Mouse (Mus musculus) hindbrain, embryonic 12.5 days (tissue): ENCODE measurements around the gene N6amt1. TPM values are rescaled to one million over a fixed set of nuclear protein-coding genes. Genes with fewer than 3 reads are reported as not detected.

Experiments
- ATAC-seq: fragments of 200-750 bp; cut with Nextera tagmentation; 2 replicates; pipeline ENCODE4 v1.8.0; 2017; ENCODE audit warnings: moderate TSS enrichment; ENCODE audit not compliant: low FRiP score
- H3K27ac ChIP-seq: fragments of 300-500 bp; sonication (generic); 2 replicates; pipeline ENCODE4 v1.5.1; 2016; ENCODE audit warnings: mild to moderate bottlenecking
- H3K27me3 ChIP-seq: fragments of 300-500 bp; sonication (generic); 2 replicates; pipeline ENCODE4 v1.6.1; 2016; ENCODE audit warnings: mild to moderate bottlenecking
- H3K36me3 ChIP-seq: fragments of 300-500 bp; sonication (generic); 2 replicates; pipeline ENCODE4 v1.6.1; 2016; ENCODE audit warnings: mild to moderate bottlenecking
- H3K4me1 ChIP-seq: fragments of 300-500 bp; sonication (generic); 2 replicates; pipeline ENCODE4 v1.6.1; 2016
- H3K4me2 ChIP-seq: fragments of 300-500 bp; sonication (generic); replicated peaks from 2 replicates; pipeline ENCODE4 v1.6.1; 2016; ENCODE audit warnings: mild to moderate bottlenecking
- H3K4me3 ChIP-seq: fragments of 300-500 bp; sonication (generic); 2 replicates; pipeline ENCODE4 v1.5.1; 2016; ENCODE audit warnings: mild to moderate bottlenecking
- H3K9ac ChIP-seq: fragments of 300-500 bp; sonication (generic); 2 replicates; pipeline ENCODE4 v1.6.1; 2016; ENCODE audit warnings: mild to moderate bottlenecking, moderate library complexity
- H3K9me3 ChIP-seq: fragments of 300-500 bp; sonication (generic); replicated peaks from 2 replicates; pipeline ENCODE4 v1.6.1; 2016; ENCODE audit warnings: mild to moderate bottlenecking
- WGBS: fragments of 180-500 bp; shearing (Covaris S2); methylation state at CpG from one replicate; pipeline ENCODE4 v1.1.7; 2016; 5-methylcytosine and 5-hydroxymethylcytosine counted together
- polyA plus RNA-seq: library from polyadenylated mRNA; unstranded; fragments of >200 nt; fragmentation: Nextera tagmentation; extraction: Ambion mirVana; gene quantifications from 2 replicates; pipeline ENCODE4 v1.2.1, GENCODE M21; 2016

The N6amt1 gene
- 17.4 and 19.9 TPM in 2 replicates for polyA plus RNA-seq

DNA sequence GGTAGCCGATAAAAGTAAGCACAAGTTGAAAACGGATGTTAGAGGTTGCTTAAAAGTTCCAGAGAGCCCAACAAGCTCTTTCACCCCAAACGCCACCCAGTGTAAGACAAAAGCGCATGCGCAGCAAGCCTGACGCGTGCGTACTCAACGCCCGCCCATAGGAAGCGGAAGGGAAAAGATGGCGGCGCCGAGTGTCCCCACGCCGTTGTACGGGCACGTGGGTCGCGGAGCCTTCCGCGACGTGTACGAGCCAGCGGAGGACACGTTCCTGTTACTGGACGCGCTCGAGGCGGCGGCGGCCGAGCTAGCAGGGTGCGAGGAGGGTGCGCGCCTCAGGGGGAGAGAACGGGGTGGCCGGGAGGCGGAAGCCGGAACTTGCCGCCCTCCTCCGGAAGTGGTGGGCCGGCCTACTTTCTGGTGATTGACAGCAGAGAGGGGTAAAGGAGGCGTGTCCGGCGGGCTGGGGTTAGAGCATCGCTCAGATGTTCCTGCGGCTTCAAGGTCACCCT, at the start of gene N6amt1:
Gene N6amt1, plus strand, starts transcription at position 111 of the 509 bp plus-strand sequence.
- peak; percentile 99 for ATAC-seq
- under 1% methylated on average over 48 of the region's 48 CpGs for WGBS
- Histone ChIP-seq H3K9me3 (0 out of 2 replicates have a peak, but pooled peaks cover 4% of the 10 kb centered on the region), H3K27me3 (no peaks in the 10 kb centered on the region), H3K9ac (peak within 1 kb of the TSS; percentile 68), H3K4me3 (peak within 1 kb of the TSS; percentile 81), H3K36me3 (peaks cover 16% of the 10 kb centered on the region; the same call in 1 of the 2 replicates), H3K4me2 (peak within 1 kb of the TSS; percentile 50), H3K27ac (peak within 1 kb of the TSS; percentile 90), H3K4me1 (no peaks in the 10 kb centered on the region)

DNA sequence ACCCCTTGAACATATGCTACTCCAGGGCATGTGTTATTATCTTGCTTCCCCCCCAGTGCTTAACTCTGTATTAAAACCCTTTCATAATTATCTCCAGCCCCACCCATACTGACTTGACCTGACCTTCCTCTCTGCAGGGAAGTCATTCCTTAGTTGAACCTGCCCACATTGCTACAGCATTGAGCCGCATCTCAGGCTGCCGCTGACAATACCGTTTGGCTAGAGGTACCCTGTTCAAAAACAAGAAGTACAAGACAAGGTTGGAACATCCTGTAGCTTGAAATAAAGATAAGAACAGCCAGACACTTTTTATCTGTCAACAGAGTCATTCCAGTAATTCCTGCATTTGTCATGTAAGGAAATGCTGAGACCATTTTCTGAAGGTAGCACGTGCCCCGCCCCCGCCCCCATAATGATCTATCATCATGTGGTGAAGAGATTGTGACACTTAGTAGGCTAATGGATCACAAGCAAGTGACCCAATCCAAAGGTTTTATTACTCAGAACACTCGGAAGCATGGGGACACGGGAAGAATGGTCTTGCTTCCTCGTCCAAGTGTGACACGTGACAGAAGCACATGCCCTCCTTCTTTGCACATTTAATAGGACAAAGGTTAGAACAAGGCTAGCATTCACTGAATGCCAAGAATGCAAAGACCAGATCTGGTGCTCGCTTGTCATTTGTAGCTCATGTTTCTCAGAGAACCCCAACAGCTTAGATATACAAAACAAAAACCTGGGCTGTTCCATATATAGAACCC, 48.6 kb upstream of the N6amt1 start:
- no peak for ATAC-seq
- Histone ChIP-seq H3K4me3 (no peak overlapping the region), H3K36me3 (no peaks in the 10 kb centered on the region), H3K9me3 (no peaks in the 10 kb centered on the region), H3K9ac (no peak overlapping the region), H3K4me1 (no peaks in the 10 kb centered on the region), H3K27ac (no peak overlapping the region), H3K27me3 (no peaks in the 10 kb centered on the region), H3K4me2 (no peak overlapping the region)
- 82% methylated on average over 11 of the region's 11 CpGs for WGBS

DNA sequence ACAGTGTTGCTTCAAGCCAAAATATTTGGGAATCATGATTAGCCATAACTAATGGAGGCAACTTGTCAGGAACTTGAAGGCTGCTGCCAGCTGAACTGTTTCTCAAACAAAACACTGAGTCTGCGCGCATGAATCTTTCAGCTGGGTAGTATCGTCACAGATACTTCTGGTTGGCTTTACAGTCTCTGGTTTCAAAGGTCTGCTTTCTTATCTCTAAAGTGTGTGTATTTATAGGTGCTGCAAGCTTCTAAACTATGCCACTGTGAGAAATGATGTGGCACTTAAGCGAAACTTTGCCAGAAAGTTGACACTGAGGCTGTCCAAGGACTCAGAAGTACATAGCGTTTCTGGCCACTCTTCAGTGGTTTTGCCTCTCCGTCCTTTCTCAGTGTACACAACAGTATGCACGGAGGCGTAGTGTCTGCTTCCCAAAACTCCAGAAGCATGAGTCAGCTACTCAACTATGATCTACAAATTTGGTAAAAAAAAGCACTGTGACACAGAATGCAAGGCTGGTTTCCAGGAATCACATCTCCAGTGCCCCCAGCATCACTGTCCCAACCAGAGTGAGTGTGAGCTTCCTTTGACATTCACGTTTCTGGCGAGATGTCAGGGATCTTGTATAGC, 46.8 kb upstream of the N6amt1 start:
- H3K4me1 ChIP-seq, result no peaks in the 10 kb centered on the region
- no peak overlapping the region for H3K4me3 ChIP-seq
- H3K9ac ChIP-seq, result no peak overlapping the region
- ATAC-seq, result no peak
- H3K9me3 ChIP-seq, result no peaks in the 10 kb centered on the region
- no peaks in the 10 kb centered on the region for H3K36me3 ChIP-seq
- no peak overlapping the region for H3K4me2 ChIP-seq
- 85% methylated on average over 10 of the region's 10 CpGs for WGBS
- no peaks in the 10 kb centered on the region for H3K27me3 ChIP-seq
- no peak overlapping the region for H3K27ac ChIP-seq

DNA sequence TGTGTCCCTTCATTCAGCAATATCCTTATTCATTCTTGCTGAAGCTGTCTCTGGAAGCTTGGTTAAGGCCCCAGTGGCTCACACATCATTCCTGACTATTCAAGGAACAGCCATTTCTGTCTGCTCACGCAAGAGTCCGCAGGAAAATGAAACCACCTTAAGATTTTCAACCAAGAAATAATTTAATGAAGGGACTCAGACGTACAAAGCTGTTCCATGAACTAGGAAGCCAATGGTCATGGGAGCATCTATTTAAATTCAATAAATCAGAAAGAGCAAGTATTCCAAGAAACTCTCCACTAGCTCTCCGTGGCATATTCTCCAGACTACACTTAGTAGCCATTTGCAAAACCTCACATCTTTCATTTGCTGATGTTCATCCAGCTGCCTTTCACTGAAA, 43.3 kb upstream of the N6amt1 start:
- 89% methylated on average over 4 of the region's 4 CpGs for WGBS

DNA sequence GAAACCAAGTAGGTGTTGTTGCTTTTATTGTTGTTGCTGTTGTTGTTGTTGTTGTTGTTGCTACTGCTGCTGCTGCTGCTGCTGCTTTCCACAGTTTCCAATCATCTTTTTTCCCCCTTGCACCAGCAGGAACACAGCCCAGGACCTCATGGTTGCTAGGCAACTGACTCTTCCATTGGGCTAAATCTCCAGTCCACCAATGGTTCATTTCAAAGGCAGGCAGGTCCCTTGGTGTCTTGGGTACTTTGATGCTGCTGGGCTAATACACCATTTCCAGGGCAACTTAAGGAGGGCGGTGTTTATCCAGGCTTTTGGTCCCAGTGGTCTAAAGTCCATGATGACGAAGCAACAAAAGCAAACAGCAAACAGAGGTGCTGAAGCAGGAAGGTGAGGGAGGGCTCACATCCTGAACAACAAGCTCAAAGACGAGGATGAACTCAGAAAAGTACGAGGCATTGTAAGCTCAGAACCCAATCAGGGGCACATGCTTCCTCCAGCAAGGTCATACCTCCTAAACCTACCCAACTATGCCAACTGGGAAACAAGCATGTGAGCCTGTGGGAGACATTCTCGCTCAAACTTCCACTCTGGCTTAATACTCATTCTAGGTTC, 35.7 kb upstream of the N6amt1 start:
- H3K27ac ChIP-seq, result no peak overlapping the region
- H3K9ac ChIP-seq, result no peak overlapping the region
- ATAC-seq, result peak; percentile 49
- H3K4me1 ChIP-seq, result peaks cover 14% of the 10 kb centered on the region
- no peaks in the 10 kb centered on the region for H3K9me3 ChIP-seq
- H3K27me3 ChIP-seq, result no peaks in the 10 kb centered on the region
- H3K4me2 ChIP-seq, result no peak overlapping the region
- H3K4me3 ChIP-seq, result no peak overlapping the region
- WGBS, result 66% methylated on average over 5 of the region's 5 CpGs
- no peaks in the 10 kb centered on the region for H3K36me3 ChIP-seq

More for the DNA sequence above, 43.3 kb upstream of the N6amt1 start:
- Histone ChIP-seq H3K9ac (no peak overlapping the region), H3K9me3 (no peaks in the 10 kb centered on the region), H3K4me2 (no peak overlapping the region), H3K4me3 (no peak overlapping the region), H3K36me3 (no peaks in the 10 kb centered on the region), H3K27me3 (no peaks in the 10 kb centered on the region), H3K4me1 (no peaks in the 10 kb centered on the region), H3K27ac (no peak overlapping the region)
- ATAC-seq, result no peak

DNA sequence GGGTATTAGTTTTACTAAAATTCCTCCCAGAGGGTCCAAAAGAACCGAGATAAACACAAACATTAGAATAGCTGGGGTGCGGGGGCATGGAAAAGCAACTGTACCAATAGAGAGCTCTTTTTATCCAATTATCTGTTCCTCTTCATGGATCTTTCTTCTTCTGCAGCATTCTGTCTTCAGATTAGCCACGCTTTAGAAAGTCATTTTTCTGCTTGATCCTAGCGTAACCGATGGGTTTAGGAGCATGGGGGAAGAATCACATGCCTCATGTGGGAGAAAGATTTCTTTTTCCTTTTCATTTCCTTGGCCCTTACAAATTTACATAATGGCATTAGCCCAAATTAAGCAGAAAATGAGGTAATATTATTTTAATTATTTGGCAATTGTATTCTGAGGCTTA, 35.0 kb upstream of the N6amt1 start:
- H3K4me1 ChIP-seq, result peaks cover 14% of the 10 kb centered on the region
- peak; percentile 61 for ATAC-seq
- no peak overlapping the region; the same call in 1 of the 2 replicates for H3K27ac ChIP-seq
- no peaks in the 10 kb centered on the region for H3K27me3 ChIP-seq
- 50% methylated on average over 5 of the region's 5 CpGs for WGBS
- H3K9me3 ChIP-seq, result no peaks in the 10 kb centered on the region
- H3K4me3 ChIP-seq, result no peak overlapping the region
- H3K36me3 ChIP-seq, result no peaks in the 10 kb centered on the region
- no peak overlapping the region for H3K4me2 ChIP-seq
- H3K9ac ChIP-seq, result no peak overlapping the region

DNA sequence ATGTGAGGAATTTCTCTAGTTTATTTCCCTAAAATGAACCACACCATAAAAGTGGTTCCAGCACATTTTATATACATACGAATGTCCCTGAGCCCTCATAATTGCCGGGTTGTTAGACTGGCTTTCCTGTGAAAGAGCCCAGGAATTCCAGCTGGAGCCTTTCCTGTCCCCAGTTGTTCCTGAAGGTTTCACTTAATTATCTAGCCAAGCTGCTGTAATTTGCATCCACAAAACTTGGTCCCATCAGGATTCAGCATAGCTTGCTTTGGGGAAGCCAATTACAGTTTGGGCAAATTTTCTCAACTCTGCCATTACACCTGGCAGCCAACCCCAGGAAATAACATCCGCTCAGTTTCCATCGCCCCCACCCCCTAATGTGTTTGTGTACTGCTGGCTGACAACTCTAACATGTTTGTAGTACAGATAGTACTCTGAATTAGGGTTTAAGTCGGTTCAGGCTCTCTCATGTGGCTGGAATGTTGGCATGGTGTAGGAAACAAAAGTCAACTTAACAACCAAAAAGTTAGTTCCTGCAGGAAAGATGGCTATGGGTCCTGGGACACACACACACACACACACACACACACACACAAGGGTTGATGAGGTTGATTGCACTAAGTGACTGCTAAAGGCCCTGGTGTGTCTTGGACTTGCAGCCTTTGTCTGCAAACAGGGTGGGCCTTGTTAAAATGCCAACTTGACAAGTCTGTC, 34.3 kb upstream of the N6amt1 start:
- 64% methylated on average over 5 of the region's 5 CpGs for WGBS
- Histone ChIP-seq H3K27me3 (no peaks in the 10 kb centered on the region), H3K27ac (no peak overlapping the region), H3K9ac (no peak overlapping the region), H3K4me1 (peaks cover 14% of the 10 kb centered on the region), H3K36me3 (no peaks in the 10 kb centered on the region), H3K4me3 (no peak overlapping the region), H3K4me2 (no peak overlapping the region), H3K9me3 (no peaks in the 10 kb centered on the region)
- peak; percentile 46 for ATAC-seq

DNA sequence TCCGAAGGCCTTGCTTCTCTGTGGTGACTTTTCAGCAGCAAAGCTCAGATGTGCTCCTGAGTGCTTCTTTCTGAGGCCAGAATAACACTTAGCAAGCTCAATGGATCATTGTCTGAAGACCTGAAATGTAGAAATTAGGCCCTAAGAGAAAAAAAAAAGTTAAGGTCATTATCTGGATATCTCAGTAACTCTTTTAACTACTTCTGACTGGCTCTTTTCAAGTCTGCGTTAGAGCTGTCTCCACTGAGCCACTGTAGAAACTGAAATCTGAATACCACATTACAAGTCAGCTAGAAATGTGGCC, 33.8 kb upstream of the N6amt1 start:
- no peak overlapping the region for H3K27ac ChIP-seq
- no peak overlapping the region for H3K4me2 ChIP-seq
- ATAC-seq, result no peak
- WGBS, result 48% methylated on average over 2 of the region's 2 CpGs
- no peaks in the 10 kb centered on the region for H3K9me3 ChIP-seq
- H3K4me3 ChIP-seq, result no peak overlapping the region
- H3K4me1 ChIP-seq, result peaks cover 14% of the 10 kb centered on the region
- no peaks in the 10 kb centered on the region for H3K27me3 ChIP-seq
- no peaks in the 10 kb centered on the region for H3K36me3 ChIP-seq
- no peak overlapping the region for H3K9ac ChIP-seq

DNA sequence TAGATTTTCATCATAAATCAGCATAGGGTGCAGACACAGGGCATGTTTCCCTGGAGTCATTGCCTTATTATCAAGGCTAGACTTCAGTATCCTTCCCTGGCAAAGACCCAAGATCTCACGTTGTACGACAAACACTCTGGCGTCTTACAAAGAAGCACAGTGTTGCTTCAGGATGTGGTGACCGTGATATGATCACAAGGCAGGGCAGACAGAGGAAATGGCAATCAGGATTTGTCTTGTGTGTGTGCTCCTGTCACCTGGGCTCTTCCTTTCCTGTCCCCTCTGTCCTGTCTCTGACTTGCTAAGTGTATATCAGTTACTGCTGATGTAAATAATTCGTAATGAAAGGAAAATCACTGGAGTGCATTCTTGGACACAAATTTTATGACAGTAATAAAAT, 29.4 kb upstream of the N6amt1 start:
- no peak for ATAC-seq
- Histone ChIP-seq H3K4me2 (no peak overlapping the region), H3K9ac (no peak overlapping the region), H3K9me3 (no peaks in the 10 kb centered on the region), H3K4me1 (peaks cover 5% of the 10 kb centered on the region), H3K4me3 (no peak overlapping the region), H3K36me3 (no peaks in the 10 kb centered on the region), H3K27me3 (no peaks in the 10 kb centered on the region), H3K27ac (no peak overlapping the region)
- 80% methylated on average over 5 of the region's 5 CpGs for WGBS

DNA sequence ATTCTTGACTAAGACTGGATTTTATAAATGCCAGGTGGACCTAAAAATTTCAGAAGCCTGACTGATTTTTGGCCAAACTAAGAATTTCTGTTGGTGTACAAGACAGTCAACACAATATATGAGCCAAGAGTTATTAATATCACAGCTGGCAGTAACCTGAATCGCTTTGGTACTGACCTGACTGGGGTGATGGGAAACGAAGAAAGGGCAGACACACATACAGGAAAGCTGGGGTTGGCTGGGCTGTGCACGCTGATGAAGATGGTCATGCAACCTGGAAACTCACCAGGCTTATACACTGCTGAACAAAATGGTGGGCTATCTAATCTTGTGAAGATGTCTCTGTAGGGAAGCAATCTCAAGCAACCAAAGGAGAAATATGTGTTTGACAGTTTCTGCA, 24.0 kb upstream of the N6amt1 start:
- Histone ChIP-seq H3K4me2 (no peak overlapping the region), H3K4me1 (no peaks in the 10 kb centered on the region), H3K4me3 (no peak overlapping the region), H3K9ac (no peak overlapping the region), H3K27ac (no peak overlapping the region), H3K27me3 (no peaks in the 10 kb centered on the region), H3K36me3 (no peaks in the 10 kb centered on the region), H3K9me3 (no peaks in the 10 kb centered on the region)
- no peak for ATAC-seq
- WGBS, result 88% methylated on average over 3 of the region's 3 CpGs

DNA sequence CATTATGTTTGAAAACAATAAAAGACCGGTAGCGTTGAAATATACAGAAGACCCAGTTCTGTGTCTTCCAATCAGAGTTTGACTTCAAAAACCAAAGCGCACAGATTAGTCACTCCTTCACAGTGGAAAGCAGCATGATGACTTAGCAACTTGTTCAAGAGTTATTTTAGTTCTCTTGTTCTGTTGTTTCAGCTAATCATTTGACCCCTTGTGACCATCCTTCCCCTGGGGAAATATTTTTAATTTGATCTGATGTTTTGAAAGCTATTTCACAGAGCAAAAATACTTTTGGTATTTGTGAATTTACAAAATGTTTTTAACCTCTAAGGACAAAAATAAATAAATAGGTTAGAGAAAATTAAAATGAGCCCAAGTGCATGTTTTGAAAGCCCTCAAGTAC, 19.2 kb upstream of the N6amt1 start:
- no peaks in the 10 kb centered on the region for H3K36me3 ChIP-seq
- H3K27me3 ChIP-seq, result no peaks in the 10 kb centered on the region
- no peak overlapping the region for H3K4me3 ChIP-seq
- no peak overlapping the region for H3K27ac ChIP-seq
- H3K9me3 ChIP-seq, result no peaks in the 10 kb centered on the region
- no peak overlapping the region for H3K4me2 ChIP-seq
- no peak overlapping the region for H3K9ac ChIP-seq
- no peak for ATAC-seq
- no peaks in the 10 kb centered on the region for H3K4me1 ChIP-seq
- 86% methylated on average over 3 of the region's 3 CpGs for WGBS

DNA sequence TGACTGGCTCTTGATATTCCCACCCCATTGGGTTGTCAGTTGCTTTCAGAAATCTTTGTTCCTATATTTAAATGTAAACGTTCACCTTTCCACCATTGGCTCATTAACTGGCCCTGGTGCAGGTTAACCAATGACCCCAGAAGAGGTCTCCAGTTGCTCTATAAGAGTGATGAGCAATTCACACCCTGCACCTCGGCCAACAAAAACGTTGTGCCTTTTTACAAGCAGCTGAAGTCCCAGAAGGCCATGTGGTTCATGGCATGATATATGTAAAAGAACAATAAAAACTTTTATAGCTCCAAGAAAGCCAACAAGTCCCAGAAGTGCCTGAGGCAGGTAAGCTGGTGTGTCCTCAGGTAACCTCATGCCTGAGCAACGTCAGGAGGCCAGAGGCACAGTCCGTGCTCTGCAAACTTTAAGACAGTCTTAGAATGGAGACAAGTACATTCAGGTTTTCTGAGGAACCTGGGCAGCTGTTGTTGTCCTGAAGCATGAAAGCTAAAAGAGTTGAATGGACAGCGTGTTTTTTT, 12.9 kb upstream of the N6amt1 start:
- H3K27ac ChIP-seq, result no peak overlapping the region

More for the DNA sequence above, 12.9 kb upstream of the N6amt1 start:
- ATAC-seq, result no peak
- no peaks in the 10 kb centered on the region for H3K36me3 ChIP-seq
- no peaks in the 10 kb centered on the region for H3K27me3 ChIP-seq
- no peaks in the 10 kb centered on the region for H3K9me3 ChIP-seq
- H3K9ac ChIP-seq, result no peak overlapping the region
- 83% methylated on average over 6 of the region's 6 CpGs for WGBS
- H3K4me1 ChIP-seq, result no peaks in the 10 kb centered on the region
- H3K4me2 ChIP-seq, result no peak overlapping the region
- H3K4me3 ChIP-seq, result no peak overlapping the region
